Mouse (Mus musculus) heart, embryonic 14.5 days (tissue): ENCODE measurements around the gene Hist1h3d. TPM values are rescaled to one million over a fixed set of nuclear protein-coding genes. Genes with fewer than 3 reads are reported as not detected.
"Not testable (repeated sequence)": the region's sequence is repeated elsewhere in the genome, so short reads cannot be mapped to it uniquely, and the experiment has no call there.

Experiments used
- ATAC-seq: fragments of 200-750 bp; cut with Nextera tagmentation; 2 replicates; pipeline ENCODE4 v1.8.0; 2017; ENCODE audit warnings: low read depth, moderate TSS enrichment; ENCODE audit not compliant: insufficient number of reproducible peaks, insufficient read depth, low FRiP score
- H3K27ac ChIP-seq, 2 experiments: fragments of 200-500 bp in 1 of 2; fragments of 300-500 bp in 1 of 2; sonication (generic) in 1 of 2; replicated peaks in 1 of 2; 2 replicates each; pipeline ENCODE4 v1.5.1; 2012 to 2014; ENCODE audit warnings: low read depth in 2 of 2, low read length in 2 of 2, control low read depth in 1 of 2, mild to moderate bottlenecking in 1 of 2, mixed read lengths in 1 of 2; ENCODE audit not compliant: control insufficient read depth in 1 of 2, insufficient read depth in 1 of 2
- H3K27me3 ChIP-seq: fragments of 300-500 bp; sonication (generic); 2 replicates; pipeline ENCODE4 v1.6.1; 2014; ENCODE audit warnings: mild to moderate bottlenecking, low read length, control low read depth; ENCODE audit not compliant: control insufficient read depth, insufficient read depth
- H3K36me3 ChIP-seq: fragments of 300-500 bp; sonication (generic); 2 replicates; pipeline ENCODE4 v1.6.1; 2014; ENCODE audit warnings: mild to moderate bottlenecking, control low read depth, low read length, mixed read lengths; ENCODE audit not compliant: control insufficient read depth, insufficient read depth
- H3K4me1 ChIP-seq, 2 experiments: fragments of 200-500 bp in 1 of 2; fragments of 300-500 bp in 1 of 2; sonication (generic) in 1 of 2; 2 replicates each; pipeline ENCODE4 v1.6.1; 2012 to 2014; ENCODE audit warnings: low read length in 2 of 2, control low read depth in 1 of 2, mixed read lengths in 1 of 2; ENCODE audit not compliant: control insufficient read depth in 2 of 2, insufficient read depth in 2 of 2
- H3K4me2 ChIP-seq: fragments of 300-500 bp; sonication (generic); 2 replicates; pipeline ENCODE4 v1.6.1; 2014; ENCODE audit warnings: mild to moderate bottlenecking, low read length
- H3K4me3 ChIP-seq, 2 experiments: fragments of 200-500 bp in 1 of 2; fragments of 300-500 bp in 1 of 2; sonication (generic) in 1 of 2; 2 replicates each; pipeline ENCODE4 v1.5.1; 2012 to 2014; ENCODE audit warnings: low read length in 2 of 2, mild to moderate bottlenecking in 2 of 2, control low read depth in 1 of 2, low read depth in 1 of 2, moderate library complexity in 1 of 2; ENCODE audit not compliant: control insufficient read depth in 1 of 2, insufficient read depth in 1 of 2
- H3K9ac ChIP-seq: fragments of 300-500 bp; sonication (generic); 2 replicates; pipeline ENCODE4 v1.6.1; 2014; ENCODE audit warnings: mild to moderate bottlenecking, low read length
- H3K9me3 ChIP-seq: fragments of 300-500 bp; sonication (generic); 2 replicates; pipeline ENCODE4 v1.6.1; 2016; ENCODE audit warnings: low read length, control low read depth; ENCODE audit not compliant: control insufficient read depth
- WGBS: fragments of 180-500 bp; shearing (Covaris S2); extraction: QIAGEN DNeasy Blood & Tissue Kit; methylation state at CpG from one replicate; pipeline ENCODE4 v1.1.7; 2014; 5-methylcytosine and 5-hydroxymethylcytosine counted together
- polyA plus RNA-seq: library from polyadenylated mRNA; unstranded; fragments of >200 nt; fragmentation: Nextera tagmentation; extraction: Ambion mirVana; gene quantifications from 2 replicates; pipeline ENCODE4 v1.2.1, GENCODE M21; 2014

The Hist1h3d gene
- polyA plus RNA-seq, 1 experiment from 2014 or later: 3.7 TPM

DNA sequence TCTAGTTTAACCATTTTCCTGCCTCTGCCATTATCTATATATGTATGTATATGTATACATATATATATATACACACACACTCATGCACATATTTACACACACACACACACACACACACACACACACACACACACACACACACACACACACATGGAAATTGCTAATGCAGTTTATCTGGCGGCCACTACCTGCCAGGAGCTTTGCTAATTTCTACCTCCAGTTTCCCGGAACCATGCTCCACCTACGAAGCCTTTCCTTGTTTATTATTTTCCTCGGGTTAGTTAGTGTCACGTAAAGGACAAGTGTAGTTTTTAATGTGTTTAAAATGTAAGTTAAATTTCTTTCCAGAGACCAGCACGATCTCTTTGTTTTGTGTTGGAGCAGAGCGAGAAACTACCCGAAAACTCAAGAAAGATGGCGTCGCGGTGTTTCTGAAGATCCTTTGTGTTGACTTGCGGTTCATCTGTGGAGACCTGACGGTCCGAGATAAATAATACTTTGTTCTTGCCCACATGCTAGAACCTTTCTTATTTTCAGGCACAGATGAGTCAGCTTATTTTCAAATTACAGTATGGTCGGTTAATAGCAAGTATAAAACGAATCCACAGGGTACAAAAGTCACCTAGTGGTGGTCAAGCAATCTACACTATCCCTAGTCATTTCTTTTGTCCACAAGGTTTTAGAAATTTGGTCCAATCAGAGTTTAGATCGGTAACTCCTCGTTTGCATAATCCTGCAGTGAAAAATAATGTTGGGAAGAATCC is 12.7 kb upstream of the Hist1h3d start:
- H3K9ac ChIP-seq: peak overlapping the region; percentile 57
- H3K9me3 ChIP-seq: no peaks in the 10 kb centered on the region
- WGBS: 3% methylated on average over 18 of the region's 18 CpGs

GRCm38 (mm10) chr13:23564482-23564881 is 11.1 kb upstream of the Hist1h3d start:
- Histone ChIP-seq H3K4me3 (no peak overlapping the region), H3K36me3 (no peaks in the 10 kb centered on the region), H3K9ac (no peak overlapping the region), H3K9me3 (no peaks in the 10 kb centered on the region), H3K4me2 (no peak overlapping the region), H3K4me1 (no peaks in the 10 kb centered on the region), H3K27me3 (no peaks in the 10 kb centered on the region), H3K27ac (no peak overlapping the region)
- no peak for ATAC-seq
- WGBS: 89% methylated on average over 2 of the region's 2 CpGs

More for the DNA sequence above, 12.7 kb upstream of the Hist1h3d start:
- no peaks in the 10 kb centered on the region for H3K4me1 ChIP-seq
- peak overlapping the region; percentile 89 to 99 for H3K27ac ChIP-seq
- H3K36me3 ChIP-seq: no peaks in the 10 kb centered on the region
- H3K27me3 ChIP-seq: no peaks in the 10 kb centered on the region
- H3K4me2 ChIP-seq: peak overlapping the region; percentile 74
- peak overlapping the region; percentile 40 to 44 for H3K4me3 ChIP-seq
- peak; percentile 29; the same call in 1 of the 2 replicates for ATAC-seq

DNA sequence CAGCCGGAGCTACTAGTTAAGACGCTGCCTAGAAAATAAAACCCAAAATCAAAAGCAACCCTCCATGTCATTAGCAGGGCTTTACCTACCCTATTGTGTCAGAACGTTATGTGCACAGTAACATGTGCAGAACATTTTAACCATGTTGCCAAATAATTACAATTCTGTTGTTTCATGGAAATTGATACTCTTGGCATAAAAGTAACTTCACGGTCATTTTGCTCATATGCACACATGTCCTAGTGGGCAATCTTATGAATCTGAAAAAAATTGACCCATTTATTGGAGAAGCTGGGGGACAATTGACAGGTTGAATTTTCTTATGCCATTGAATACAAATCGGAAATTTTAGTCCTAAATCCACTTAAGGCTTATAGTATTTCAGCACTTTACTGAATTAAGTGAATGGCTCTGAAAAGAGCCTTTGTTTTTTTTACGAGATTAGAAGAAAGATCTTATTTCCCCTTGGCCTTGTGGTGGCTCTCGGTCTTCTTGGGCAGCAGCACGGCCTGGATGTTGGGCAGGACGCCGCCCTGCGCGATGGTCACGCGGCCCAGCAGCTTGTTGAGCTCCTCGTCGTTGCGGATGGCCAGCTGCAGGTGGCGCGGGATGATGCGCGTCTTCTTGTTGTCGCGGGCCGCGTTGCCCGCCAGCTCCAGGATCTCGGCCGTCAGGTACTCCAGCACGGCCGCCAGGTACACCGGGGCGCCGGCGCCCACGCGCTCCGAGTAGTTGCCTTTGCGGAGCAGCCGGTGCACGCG is 5.1 kb upstream of the Hist1h3d start:
- Histone ChIP-seq H3K4me1 (peaks cover 3 to 13% of the 10 kb centered on the region in 2 experiments), H3K4me2 (peak overlapping the region; percentile 70), H3K9ac (peak overlapping the region; percentile 68), H3K4me3 (peak overlapping the region; percentile 44 to 57), H3K27ac (peak overlapping the region; percentile 95 to 96)
- not testable (repeated sequence) for H3K36me3 ChIP-seq, H3K27me3 ChIP-seq, ATAC-seq, H3K9me3 ChIP-seq
- WGBS: 5% methylated on average over 13 of the region's 41 CpGs

- ATAC-seq: peak; percentile 84
- peak within 1 kb of the TSS; percentile 80 for H3K9ac ChIP-seq
- peak within 1 kb of the TSS; percentile 70 for H3K4me2 ChIP-seq
- H3K4me1 ChIP-seq: peaks cover 3 to 14% of the 10 kb centered on the region in 2 experiments
- no peaks in the 10 kb centered on the region for H3K36me3 ChIP-seq
- no peaks in the 10 kb centered on the region for H3K27me3 ChIP-seq
- H3K27ac ChIP-seq: peak within 1 kb of the TSS; percentile 95 to 96
- H3K4me3 ChIP-seq: peak within 1 kb of the TSS; percentile 44 to 57
- WGBS: under 1% methylated on average over 18 of the region's 18 CpGs
- no peaks in the 10 kb centered on the region for H3K9me3 ChIP-seq
These were observed 4.5 kb upstream of the Hist1h3d start, which contains the start of the genes Hist1h2ae and Hist1h2bg for GRCm38 (mm10) chr13:23571022-23571503. Gene Hist1h2ae (minus strand): TSS chr13:23571220. Gene Hist1h2bg (plus strand): TSS chr13:23571396.

- H3K36me3 ChIP-seq, H3K27me3 ChIP-seq, ATAC-seq, H3K9me3 ChIP-seq: not testable (repeated sequence)
- peak overlapping the region; percentile 92 to 96 for H3K27ac ChIP-seq
- H3K4me1 ChIP-seq: peaks cover 3 to 20% of the 10 kb centered on the region in 2 experiments
- H3K4me2 ChIP-seq: peak overlapping the region; percentile 70
- WGBS: 2% methylated on average over 10 of the region's 34 CpGs
- H3K9ac ChIP-seq: peak overlapping the region; percentile 80
- peak overlapping the region; percentile 44 to 57 for H3K4me3 ChIP-seq
These were observed 3.9 kb upstream of the Hist1h3d start for GRCm38 (mm10) chr13:23571504-23572217.

- H3K4me1 ChIP-seq: peaks cover 3 to 23% of the 10 kb centered on the region in 2 experiments
- peak overlapping the region in 1 of 2 experiments; percentile 44; a peak in 2 of 4 replicates for H3K4me3 ChIP-seq
- no peaks in the 10 kb centered on the region for H3K36me3 ChIP-seq
- no peaks in the 10 kb centered on the region for H3K9me3 ChIP-seq
- H3K9ac ChIP-seq: peak overlapping the region; percentile 80
- H3K27ac ChIP-seq: peak overlapping the region in 1 of 2 experiments; percentile 96; a peak in 2 of 4 replicates
- H3K4me2 ChIP-seq: peak overlapping the region; percentile 70
- ATAC-seq: no peak
- 46% methylated on average over 2 of the region's 2 CpGs for WGBS
- no peaks in the 10 kb centered on the region for H3K27me3 ChIP-seq
These were observed 3.1 kb upstream of the Hist1h3d start for GRCm38 (mm10) chr13:23572218-23573033.
